Mouse (Mus musculus): ENCODE data around the gene Dnajb12.

Gene Dnajb12

DNA sequence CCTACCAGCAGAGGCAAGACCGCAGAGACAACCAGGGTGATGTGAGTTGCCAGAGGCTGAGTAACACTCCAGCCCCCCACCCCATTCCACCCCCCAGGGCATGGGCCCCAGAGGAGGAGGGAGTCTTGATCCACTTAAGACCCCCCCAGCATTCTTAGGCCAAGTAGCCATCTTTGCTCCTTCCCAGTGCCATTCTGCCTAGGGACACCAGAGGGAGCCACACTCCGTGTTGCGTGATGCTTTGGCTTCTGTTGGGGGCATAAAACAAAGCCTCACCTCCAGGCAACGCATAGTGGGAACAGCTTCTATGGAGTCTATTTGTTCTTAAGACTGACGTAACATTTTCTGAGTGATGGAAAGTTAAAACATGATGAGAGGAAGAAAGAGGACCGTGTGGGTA lies 13.6 kb downstream of the Dnajb12 start:
- in situ Hi-C loops (cut with MboI; ENCODE audit: low pct_unique_long_range_greater_than_20kb in 1 of 2, low sequenced_read_pairs in 2 of 2, unreplicated experiment in 1 of 2) = no loop called here

DNA sequence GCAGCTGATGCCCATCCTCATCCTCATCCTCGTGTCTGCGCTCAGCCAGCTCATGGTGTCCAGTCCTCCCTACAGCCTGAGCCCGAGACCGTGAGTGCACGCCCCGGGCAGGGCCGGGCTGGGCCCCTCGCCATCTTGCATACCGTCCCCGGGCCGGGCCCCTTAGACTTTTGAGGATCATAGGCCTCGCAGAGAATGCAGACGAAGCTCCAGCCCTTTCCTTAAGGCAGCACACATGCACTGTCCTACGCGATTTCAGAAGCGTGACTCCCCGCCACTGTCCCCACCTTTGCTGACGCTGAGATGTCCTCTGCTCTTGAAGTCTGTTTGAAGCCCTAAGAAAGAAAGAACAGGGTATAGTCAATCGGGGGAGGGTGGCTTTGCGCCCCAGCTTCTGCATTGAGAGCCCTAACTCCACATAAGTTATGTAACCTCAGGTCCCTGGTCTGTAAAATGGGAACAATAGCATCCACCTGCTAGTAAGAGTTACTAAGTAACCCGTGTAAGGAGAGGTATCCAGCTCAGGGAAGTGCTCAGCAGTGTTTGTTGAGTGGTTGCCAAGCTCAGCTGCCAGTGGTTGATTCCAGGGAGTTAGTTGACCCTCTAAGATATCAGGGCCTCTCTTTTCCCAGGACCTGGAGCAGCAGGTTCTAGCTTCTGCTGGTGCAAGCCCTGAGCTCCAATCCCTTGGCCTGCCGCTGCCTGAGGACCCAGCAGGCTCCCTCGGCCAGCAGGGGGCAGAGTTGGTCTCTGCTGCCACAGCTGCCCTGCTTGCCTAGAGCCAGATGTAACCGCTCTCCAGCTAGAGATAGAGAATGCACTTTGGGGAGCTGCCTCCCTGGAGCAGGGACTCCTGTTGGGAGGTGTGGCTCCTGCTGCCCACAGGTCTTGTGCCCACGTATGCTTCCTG lies 15.2 kb downstream of the Dnajb12 start:
- in situ Hi-C loops (cut with MboI; ENCODE audit: low pct_unique_long_range_greater_than_20kb in 1 of 2, low sequenced_read_pairs in 2 of 2, unreplicated experiment in 1 of 2) = no loop called here

GRCm38 (mm10) chr10:59895460-59896186 lies 16.3 kb downstream of the Dnajb12 start:
- in situ Hi-C loops (cut with MboI; ENCODE audit: low pct_unique_long_range_greater_than_20kb in 1 of 2, low sequenced_read_pairs in 2 of 2, unreplicated experiment in 1 of 2) = no loop called here

DNA sequence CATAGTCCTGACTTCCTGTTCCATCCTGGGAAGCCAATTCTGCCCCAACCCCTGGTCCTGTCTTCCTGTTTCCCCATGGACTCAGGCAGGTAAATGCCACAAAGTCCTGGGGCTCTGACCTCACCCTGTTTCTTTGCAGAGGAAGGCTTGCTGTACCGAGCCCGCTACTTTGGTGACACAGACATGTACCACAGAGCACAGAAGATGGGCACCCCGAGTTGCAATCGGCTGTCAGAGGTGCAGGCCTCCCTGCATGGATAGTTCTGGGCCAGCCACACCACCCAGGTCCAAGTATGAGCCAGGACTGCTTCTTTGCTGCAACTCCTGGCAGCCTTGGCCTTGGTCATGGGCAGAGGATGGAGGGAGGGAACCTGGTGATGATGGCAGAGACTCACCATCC lies 16.9 kb downstream of the Dnajb12 start:
- in situ Hi-C loops (cut with MboI; ENCODE audit: low pct_unique_long_range_greater_than_20kb in 1 of 2, low sequenced_read_pairs in 2 of 2, unreplicated experiment in 1 of 2) = no loop called here

DNA sequence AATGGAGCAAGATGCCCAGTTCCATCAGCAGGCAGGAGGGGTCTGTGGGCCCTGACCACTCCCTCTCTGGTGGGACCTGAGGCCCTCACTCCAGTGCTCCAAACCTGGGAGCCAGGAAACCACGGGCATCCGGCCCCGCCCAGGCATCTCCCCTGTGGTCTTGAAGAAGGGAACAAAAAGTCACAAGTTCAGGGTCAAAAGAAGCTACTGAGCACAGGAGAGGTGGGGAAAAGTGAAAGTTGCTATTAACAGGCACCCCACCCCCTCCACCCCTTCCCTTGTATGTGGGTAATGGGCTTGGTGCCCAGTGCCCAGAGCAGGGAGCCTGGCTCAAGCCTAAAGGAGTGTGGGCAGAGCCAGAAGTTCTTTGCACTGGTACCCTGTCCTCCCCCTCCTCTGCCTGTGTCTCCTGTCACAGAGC lies 17.6 kb downstream of the Dnajb12 start:
- in situ Hi-C loops (cut with MboI; ENCODE audit: low pct_unique_long_range_greater_than_20kb in 1 of 2, low sequenced_read_pairs in 2 of 2, unreplicated experiment in 1 of 2) = no loop called here

DNA sequence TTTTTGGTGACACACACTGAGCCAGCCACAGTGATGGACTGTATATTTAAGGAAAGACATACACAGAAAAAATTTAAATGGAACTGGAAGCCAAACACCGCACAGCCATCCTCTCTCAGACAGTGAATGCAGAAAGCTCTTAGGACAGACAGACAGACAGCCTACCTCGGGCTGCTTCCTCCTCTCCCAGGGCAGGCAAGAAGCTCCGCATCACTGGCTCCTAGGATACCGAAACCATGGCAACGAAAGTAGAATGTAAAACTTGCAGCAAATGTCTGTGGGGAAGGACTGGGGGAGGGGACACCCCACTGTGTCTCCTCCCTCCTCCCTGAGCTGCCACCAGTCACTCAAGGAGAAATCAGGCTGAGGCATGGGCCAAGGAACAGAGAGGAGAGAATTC lies 18.2 kb downstream of the Dnajb12 start:
- in situ Hi-C loops (cut with MboI; ENCODE audit: low pct_unique_long_range_greater_than_20kb in 1 of 2, low sequenced_read_pairs in 2 of 2, unreplicated experiment in 1 of 2) = no loop called here

DNA sequence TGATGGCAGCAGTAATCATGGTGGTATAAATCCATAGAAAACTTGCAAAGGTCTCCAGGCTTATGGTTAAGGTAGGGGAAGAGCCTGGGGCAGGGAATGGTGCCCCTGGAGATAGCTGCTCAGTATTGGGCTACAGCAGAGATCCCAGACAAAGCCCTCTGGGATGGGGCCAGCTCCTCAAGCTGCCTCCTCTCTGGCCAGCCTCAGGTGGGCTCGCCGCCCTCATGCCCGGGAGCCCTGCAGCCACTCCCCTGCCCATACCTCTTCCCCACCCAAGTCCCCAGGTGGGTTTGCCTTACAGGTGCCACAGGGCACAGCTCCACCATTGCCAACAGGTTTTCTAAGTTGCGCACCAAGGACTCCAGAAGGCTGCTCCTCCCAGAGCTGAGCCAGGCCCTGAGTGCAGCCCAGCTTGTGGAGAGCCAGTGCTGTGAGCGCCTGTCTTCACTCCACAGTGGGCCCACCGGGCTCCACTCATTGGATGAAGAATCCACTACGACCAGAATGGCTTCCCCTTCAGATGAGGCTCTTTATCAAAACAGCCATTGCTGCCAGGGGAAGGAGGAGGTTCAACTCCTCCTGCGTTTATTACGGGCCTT lies 18.9 kb downstream of the Dnajb12 start:
- in situ Hi-C loops (cut with MboI; ENCODE audit: low pct_unique_long_range_greater_than_20kb in 1 of 2, low sequenced_read_pairs in 2 of 2, unreplicated experiment in 1 of 2) = no loop called here

- in situ Hi-C loops (cut with MboI; ENCODE audit: low pct_unique_long_range_greater_than_20kb in 1 of 2, low sequenced_read_pairs in 2 of 2, unreplicated experiment in 1 of 2) = no loop called here
These were observed 19.6 kb downstream of the Dnajb12 start for GRCm38 (mm10) chr10:59898935-59899334.

- in situ Hi-C loops (cut with MboI; ENCODE audit: low pct_unique_long_range_greater_than_20kb in 1 of 2, low sequenced_read_pairs in 2 of 2, unreplicated experiment in 1 of 2) = no loop called here
These were observed 20.2 kb downstream of the Dnajb12 start for GRCm38 (mm10) chr10:59899341-59900173.

DNA sequence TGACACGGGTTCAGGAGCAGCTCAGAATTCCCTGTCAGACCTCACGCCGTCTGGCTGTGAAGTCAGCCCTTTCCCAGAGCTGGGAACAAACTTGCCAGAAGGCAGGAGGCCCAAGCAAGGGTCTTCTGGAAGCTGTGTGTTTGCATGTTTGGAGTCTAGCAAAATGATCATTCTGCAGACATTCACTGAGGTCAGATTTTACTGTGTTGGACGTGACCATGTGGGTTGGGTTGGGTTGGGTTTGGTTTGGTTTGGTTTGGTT lies 20.7 kb downstream of the Dnajb12 start:
- in situ Hi-C loops (cut with MboI; ENCODE audit: low pct_unique_long_range_greater_than_20kb in 1 of 2, low sequenced_read_pairs in 2 of 2, unreplicated experiment in 1 of 2) = no loop called here

DNA sequence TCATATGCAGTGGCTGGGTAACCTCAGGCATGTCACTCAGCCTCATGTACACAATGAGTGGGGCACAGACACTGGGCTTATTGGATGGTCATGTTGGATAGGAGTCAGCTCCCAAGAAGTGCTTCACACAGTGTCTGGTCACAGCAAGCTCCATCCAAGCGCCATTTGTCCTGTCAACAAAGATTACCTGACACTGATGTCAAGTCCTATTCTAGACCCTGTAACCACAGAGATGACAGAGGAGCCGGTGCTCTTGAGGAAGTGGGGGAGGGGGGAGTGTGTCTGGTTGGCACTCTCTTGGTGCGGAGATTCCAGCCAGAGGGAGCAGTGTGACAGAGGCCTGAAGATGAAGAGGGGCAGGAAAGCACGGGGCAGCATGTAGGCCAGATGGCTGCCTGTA lies 21.6 kb downstream of the Dnajb12 start:
- in situ Hi-C loops (cut with MboI; ENCODE audit: low pct_unique_long_range_greater_than_20kb in 1 of 2, low sequenced_read_pairs in 2 of 2, unreplicated experiment in 1 of 2) = no loop called here

GRCm38 (mm10) chr10:59901463-59901862 lies 22.1 kb downstream of the Dnajb12 start:
- in situ Hi-C loops (cut with MboI; ENCODE audit: low pct_unique_long_range_greater_than_20kb in 1 of 2, low sequenced_read_pairs in 2 of 2, unreplicated experiment in 1 of 2) = no loop called here

- in situ Hi-C loops (cut with MboI; ENCODE audit: low pct_unique_long_range_greater_than_20kb in 1 of 2, low sequenced_read_pairs in 2 of 2, unreplicated experiment in 1 of 2) = no loop called here
These were observed 22.7 kb downstream of the Dnajb12 start for GRCm38 (mm10) chr10:59901986-59902605.

DNA sequence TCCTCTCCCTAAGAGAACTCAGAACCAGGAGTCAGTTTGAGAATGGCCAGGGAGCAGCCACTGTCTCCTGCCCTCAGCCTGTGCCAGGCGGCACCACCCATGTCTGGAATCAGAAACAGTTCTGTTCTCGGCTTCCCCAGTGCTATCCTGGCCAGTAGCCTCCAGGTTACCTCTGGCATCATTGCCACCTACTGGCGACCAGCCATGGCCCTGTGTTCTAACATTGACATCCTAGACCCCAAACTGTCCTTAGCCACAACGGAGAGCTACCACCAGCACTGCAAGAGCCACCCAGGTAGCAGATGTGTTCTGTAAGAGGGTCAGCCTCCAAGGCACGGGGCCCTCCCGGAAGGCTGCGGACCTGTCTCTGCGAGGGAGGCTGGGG lies 23.2 kb downstream of the Dnajb12 start:
- in situ Hi-C loops (cut with MboI; ENCODE audit: low pct_unique_long_range_greater_than_20kb in 1 of 2, low sequenced_read_pairs in 2 of 2, unreplicated experiment in 1 of 2) = no loop called here

GRCm38 (mm10) chr10:59903170-59903569 lies 23.8 kb downstream of the Dnajb12 start:
- in situ Hi-C loops (cut with MboI; ENCODE audit: low pct_unique_long_range_greater_than_20kb in 1 of 2, low sequenced_read_pairs in 2 of 2, unreplicated experiment in 1 of 2) = no loop called here

DNA sequence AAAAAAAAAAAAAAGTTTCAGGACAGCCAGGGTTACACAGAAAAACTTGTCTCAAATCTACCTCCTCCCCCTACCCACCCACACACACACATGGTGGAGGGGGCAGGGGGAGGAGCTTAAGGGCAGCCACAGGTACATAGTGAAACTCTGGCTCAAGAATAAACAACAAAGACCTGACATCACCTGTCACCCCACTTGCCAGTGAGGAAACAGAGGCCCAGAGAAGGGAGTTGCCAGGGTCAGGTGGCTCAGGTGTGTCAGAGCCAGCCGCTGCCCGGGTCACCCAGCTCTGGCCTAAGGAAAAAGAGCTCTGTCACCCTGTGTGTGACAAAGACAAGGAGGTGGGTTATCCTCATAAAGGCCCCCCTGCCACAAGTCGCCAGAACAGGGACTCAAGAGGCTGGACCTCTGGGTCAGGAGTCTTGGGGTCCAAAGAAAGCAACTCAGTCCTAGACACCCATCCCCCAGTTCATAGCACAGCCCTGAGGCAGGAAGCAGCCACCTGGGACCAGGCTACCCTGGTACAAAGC lies 27.8 kb downstream of the Dnajb12 start:
- in situ Hi-C loops (cut with MboI; ENCODE audit: low pct_unique_long_range_greater_than_20kb in 1 of 2, low sequenced_read_pairs in 2 of 2, unreplicated experiment in 1 of 2) = no loop called here

- in situ Hi-C loops (cut with MboI; ENCODE audit: low pct_unique_long_range_greater_than_20kb in 1 of 2, low sequenced_read_pairs in 2 of 2, unreplicated experiment in 1 of 2) = no loop called here
These were observed 28.4 kb downstream of the Dnajb12 start for GRCm38 (mm10) chr10:59907695-59908299.

DNA sequence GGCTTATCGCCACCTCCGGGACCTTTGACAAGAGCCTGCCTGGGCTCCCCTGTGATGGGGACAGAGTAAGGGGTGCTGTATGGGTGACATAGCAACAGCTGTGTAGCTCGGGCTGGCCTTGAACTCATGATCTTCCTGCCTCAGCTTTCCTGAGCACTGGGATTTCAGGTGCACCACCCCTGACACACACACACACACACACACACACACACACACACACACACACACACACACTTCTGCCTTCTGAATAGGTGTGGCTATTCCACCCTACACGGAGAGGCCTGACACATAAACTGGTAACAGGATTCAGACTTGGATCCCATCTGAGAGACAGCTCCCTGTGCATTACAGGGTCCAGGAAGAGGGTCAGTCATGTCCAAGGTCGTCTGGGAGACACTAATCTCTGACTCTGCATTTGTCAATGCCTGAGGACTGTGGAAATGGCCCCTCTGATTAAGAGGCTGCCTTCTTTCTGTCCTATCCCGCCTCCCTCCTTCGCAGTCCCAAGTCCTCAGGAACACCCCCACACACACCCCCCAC lies 29.5 kb downstream of the Dnajb12 start:
- in situ Hi-C loops (cut with MboI; ENCODE audit: low pct_unique_long_range_greater_than_20kb in 1 of 2, low sequenced_read_pairs in 2 of 2, unreplicated experiment in 1 of 2) = no loop called here
